Mouse (Mus musculus) C2C12 (cell line): ENCODE data around the gene Olfr220.

Experiments used
- CTCF ChIP-seq: IDR thresholded peaks from one replicate; pipeline ENCODE4 v1.5.1; 2011; ENCODE audit not compliant: control insufficient read depth, insufficient read depth, insufficient read length
- MYOD1 ChIP-seq: IDR thresholded peaks from one replicate; pipeline ENCODE4 v1.6.1; 2011; ENCODE audit warnings: low read depth; ENCODE audit not compliant: control insufficient read depth, insufficient read length

- TF ChIP-seq CTCF (no peak), MYOD1 (no peak)
These were observed 27.9 kb downstream of the Olfr220 start for GRCm38 (mm10) chr1:174469736-174470135.
